Mouse (Mus musculus) lung, embryonic 16.5 days (tissue): ENCODE data around the gene Klhl32. TPM values are rescaled to one million over a fixed set of nuclear protein-coding genes. Genes with fewer than 3 reads are reported as not detected.

Source experiments
- ATAC-seq: fragments of 200-750 bp; cut with Nextera tagmentation; 2 replicates; pipeline ENCODE4 v1.8.0; 2017; ENCODE audit warnings: low read depth, mild to moderate bottlenecking, moderate library complexity
- H3K27ac ChIP-seq: fragments of 300-500 bp; sonication (generic); 2 replicates; pipeline ENCODE4 v1.5.1; 2014; ENCODE audit warnings: mild to moderate bottlenecking, control low read depth, low read length
- H3K27me3 ChIP-seq: fragments of 300-500 bp; sonication (generic); 2 replicates; pipeline ENCODE4 v1.6.1; 2014; ENCODE audit warnings: low read depth, low read length, mixed read lengths; ENCODE audit not compliant: control insufficient read depth, insufficient read depth
- H3K36me3 ChIP-seq: fragments of 300-500 bp; sonication (generic); 2 replicates; pipeline ENCODE4 v1.6.1; 2014; ENCODE audit warnings: low read length; ENCODE audit not compliant: control insufficient read depth, insufficient read depth
- H3K4me1 ChIP-seq: fragments of 300-500 bp; sonication (generic); replicated peaks from 2 replicates; pipeline ENCODE4 v1.6.1; 2014; ENCODE audit warnings: low read length, mixed read lengths; ENCODE audit not compliant: control insufficient read depth, insufficient read depth
- H3K4me2 ChIP-seq: fragments of 300-500 bp; sonication (generic); 2 replicates; pipeline ENCODE4 v1.6.1; 2014; ENCODE audit warnings: low read depth, low read length, control low read depth
- H3K4me3 ChIP-seq: fragments of 300-500 bp; sonication (generic); 2 replicates; pipeline ENCODE4 v1.5.1; 2014; ENCODE audit warnings: mild to moderate bottlenecking, low read length, control low read depth
- H3K9ac ChIP-seq: fragments of 300-500 bp; sonication (generic); 2 replicates; pipeline ENCODE4 v1.6.1; 2014; ENCODE audit warnings: low read length, control low read depth
- H3K9me3 ChIP-seq: fragments of 300-500 bp; sonication (generic); 2 replicates; pipeline ENCODE4 v1.6.1; 2016; ENCODE audit warnings: low read length; ENCODE audit not compliant: control insufficient read depth
- WGBS: fragments of 180-500 bp; shearing (Covaris S2); extraction: QIAGEN DNeasy Blood & Tissue Kit; methylation state at CpG from one replicate; pipeline ENCODE4 v1.1.7; 2014; 5-methylcytosine and 5-hydroxymethylcytosine counted together
- polyA plus RNA-seq: library from polyadenylated mRNA; unstranded; fragments of >200 nt; fragmentation: Nextera tagmentation; extraction: Ambion mirVana; gene quantifications from 2 replicates; pipeline ENCODE4 v1.2.1, GENCODE M21; 2015

The Klhl32 gene
- polyA plus RNA-seq, 1 experiment from 2014 or later: 1.6 TPM

- Histone ChIP-seq H3K36me3 (peaks cover 14% of the 10 kb centered on the region; the same call in 1 of the 2 replicates), H3K9me3 (no peaks in the 10 kb centered on the region), H3K4me1 (no peaks in the 10 kb centered on the region), H3K27me3 (no peaks in the 10 kb centered on the region), H3K27ac (no peak overlapping the region), H3K4me3 (no peak overlapping the region), H3K9ac (no peak overlapping the region), H3K4me2 (no peak overlapping the region)
- 76% methylated on average over 6 of the region's 6 CpGs for WGBS
- no peak for ATAC-seq
Observed at GRCm38 (mm10) chr4:24596942-24597611, 253.8 kb downstream of the Klhl32 start.

- Histone ChIP-seq H3K9ac (no peak overlapping the region), H3K27ac (no peak overlapping the region), H3K4me1 (no peaks in the 10 kb centered on the region), H3K4me3 (no peak overlapping the region), H3K36me3 (peaks cover 8% of the 10 kb centered on the region; the same call in 1 of the 2 replicates), H3K9me3 (no peaks in the 10 kb centered on the region), H3K27me3 (no peaks in the 10 kb centered on the region), H3K4me2 (no peak overlapping the region)
- no peak for ATAC-seq
Observed at GRCm38 (mm10) chr4:24594824-24595223, 256.1 kb downstream of the Klhl32 start.

- H3K9ac ChIP-seq: no peak overlapping the region
- H3K36me3 ChIP-seq: 0 out of 2 replicates have a peak, but pooled peaks cover 3% of the 10 kb centered on the region
- no peak overlapping the region for H3K27ac ChIP-seq
- no peak for ATAC-seq
- H3K27me3 ChIP-seq: no peaks in the 10 kb centered on the region
- no peak overlapping the region for H3K4me3 ChIP-seq
- H3K4me2 ChIP-seq: no peak overlapping the region
- no peaks in the 10 kb centered on the region for H3K9me3 ChIP-seq
- WGBS: 86% methylated on average over 3 of the region's 3 CpGs
- no peaks in the 10 kb centered on the region for H3K4me1 ChIP-seq
Observed at GRCm38 (mm10) chr4:24583997-24584396, 266.9 kb downstream of the Klhl32 start.

- peaks cover 3% of the 10 kb centered on the region; the same call in 1 of the 2 replicates for H3K36me3 ChIP-seq
- H3K4me3 ChIP-seq: no peak overlapping the region
- no peak overlapping the region for H3K4me2 ChIP-seq
- no peaks in the 10 kb centered on the region for H3K4me1 ChIP-seq
- H3K27me3 ChIP-seq: no peaks in the 10 kb centered on the region
- H3K27ac ChIP-seq: no peak overlapping the region
- no peak overlapping the region for H3K9ac ChIP-seq
- 32% methylated on average over 1 of the region's 1 CpGs for WGBS
- no peaks in the 10 kb centered on the region for H3K9me3 ChIP-seq
- ATAC-seq: no peak
Observed at GRCm38 (mm10) chr4:24582295-24582694, 268.6 kb downstream of the Klhl32 start.

- Histone ChIP-seq H3K4me2 (no peak overlapping the region), H3K27ac (no peak overlapping the region), H3K9me3 (no peaks in the 10 kb centered on the region), H3K4me1 (no peaks in the 10 kb centered on the region), H3K9ac (no peak overlapping the region), H3K27me3 (no peaks in the 10 kb centered on the region), H3K4me3 (no peak overlapping the region), H3K36me3 (peaks cover 9% of the 10 kb centered on the region)
- WGBS: 96% methylated on average over 5 of the region's 5 CpGs
- no peak for ATAC-seq
Observed at GRCm38 (mm10) chr4:24577594-24577993, 273.3 kb downstream of the Klhl32 start.

GRCm38 (mm10) chr4:24574276-24574675, 276.6 kb downstream of the Klhl32 start:
- Histone ChIP-seq H3K36me3 (peaks cover 6% of the 10 kb centered on the region), H3K4me3 (no peak overlapping the region), H3K4me2 (no peak overlapping the region), H3K27me3 (no peaks in the 10 kb centered on the region), H3K9me3 (no peaks in the 10 kb centered on the region), H3K4me1 (no peaks in the 10 kb centered on the region), H3K9ac (no peak overlapping the region), H3K27ac (no peak overlapping the region)
- 15% methylated on average over 6 of the region's 6 CpGs for WGBS
- peak; percentile 54; the same call in 1 of the 2 replicates for ATAC-seq

GRCm38 (mm10) chr4:24568989-24569556, 281.9 kb downstream of the Klhl32 start:
- no peaks in the 10 kb centered on the region for H3K36me3 ChIP-seq
- WGBS: 88% methylated on average over 7 of the region's 7 CpGs
- H3K4me1 ChIP-seq: no peaks in the 10 kb centered on the region
- no peaks in the 10 kb centered on the region for H3K9me3 ChIP-seq
- no peak overlapping the region for H3K27ac ChIP-seq
- no peaks in the 10 kb centered on the region for H3K27me3 ChIP-seq
- H3K4me2 ChIP-seq: no peak overlapping the region
- ATAC-seq: no peak
- H3K9ac ChIP-seq: no peak overlapping the region
- H3K4me3 ChIP-seq: no peak overlapping the region

- no peaks in the 10 kb centered on the region for H3K9me3 ChIP-seq
- no peaks in the 10 kb centered on the region for H3K27me3 ChIP-seq
- no peaks in the 10 kb centered on the region for H3K4me1 ChIP-seq
- WGBS: 74% methylated on average over 6 of the region's 6 CpGs
- no peak overlapping the region for H3K27ac ChIP-seq
- H3K36me3 ChIP-seq: no peaks in the 10 kb centered on the region
- H3K4me2 ChIP-seq: no peak overlapping the region
- no peak for ATAC-seq
- H3K9ac ChIP-seq: no peak overlapping the region
- no peak overlapping the region for H3K4me3 ChIP-seq
Observed at GRCm38 (mm10) chr4:24568026-24568425, 282.9 kb downstream of the Klhl32 start.
